Mouse (Mus musculus): ENCODE data around the gene Tacc2.

Gene Tacc2

GRCm38 (mm10) chr7:130732908-130733307 lies 155.7 kb downstream of the Tacc2 start:
- DNase-seq = no peak

- DNase-seq = no peak
Observed at GRCm38 (mm10) chr7:130733423-130733822, 156.2 kb downstream of the Tacc2 start.

- DNase-seq = no peak
Observed at GRCm38 (mm10) chr7:130734195-130734787, 157.1 kb downstream of the Tacc2 start.

GRCm38 (mm10) chr7:130741099-130741498 lies 163.9 kb downstream of the Tacc2 start:
- no peak for DNase-seq

GRCm38 (mm10) chr7:130743239-130744025 lies 166.2 kb downstream of the Tacc2 start:
- DNase-seq = no peak

- no peak for DNase-seq
Observed at GRCm38 (mm10) chr7:130749165-130749564, 171.9 kb downstream of the Tacc2 start.

GRCm38 (mm10) chr7:130750752-130751490 lies 173.7 kb downstream of the Tacc2 start:
- DNase-seq = no peak

GRCm38 (mm10) chr7:130751678-130752077 lies 174.4 kb downstream of the Tacc2 start:
- DNase-seq = no peak

- no peak for DNase-seq
Observed at GRCm38 (mm10) chr7:130754790-130755189, 177.6 kb downstream of the Tacc2 start.

GRCm38 (mm10) chr7:130756343-130756835 lies 179.2 kb downstream of the Tacc2 start:
- no peak for DNase-seq

GRCm38 (mm10) chr7:130757326-130757865 lies 180.2 kb downstream of the Tacc2 start:
- DNase-seq = no peak

GRCm38 (mm10) chr7:130762071-130762897 lies 185.0 kb downstream of the Tacc2 start:
- peak; percentile 66 for DNase-seq

GRCm38 (mm10) chr7:130764160-130764559 lies 186.9 kb downstream of the Tacc2 start:
- DNase-seq = no peak

GRCm38 (mm10) chr7:130766411-130767170 lies 189.4 kb downstream of the Tacc2 start:
- no peak for DNase-seq

- no peak for DNase-seq
Observed at GRCm38 (mm10) chr7:130768151-130768550, 190.9 kb downstream of the Tacc2 start.

GRCm38 (mm10) chr7:130770707-130771106 lies 193.5 kb downstream of the Tacc2 start:
- DNase-seq = peak; percentile 87

GRCm38 (mm10) chr7:130773171-130773830 lies 196.1 kb downstream of the Tacc2 start:
- DNase-seq = peak; percentile 68

GRCm38 (mm10) chr7:130773914-130774630 lies 196.8 kb downstream of the Tacc2 start, which contains the start of gene Btbd16:
Btbd16 (plus strand) TSS chr7:130774069.
- peak; percentile 65 for DNase-seq

- DNase-seq = no peak
Observed at GRCm38 (mm10) chr7:130780866-130781419, 203.7 kb downstream of the Tacc2 start.

All from thymus, postnatal 14 days (tissue).